Mouse (Mus musculus): ENCODE results near the gene Gm12394. TPM values are rescaled to one million over a fixed set of nuclear protein-coding genes. Genes with fewer than 3 reads are reported as not detected.

The Gm12394 gene
- polyA plus RNA-seq, 1 experiment, result not detected

DNA sequence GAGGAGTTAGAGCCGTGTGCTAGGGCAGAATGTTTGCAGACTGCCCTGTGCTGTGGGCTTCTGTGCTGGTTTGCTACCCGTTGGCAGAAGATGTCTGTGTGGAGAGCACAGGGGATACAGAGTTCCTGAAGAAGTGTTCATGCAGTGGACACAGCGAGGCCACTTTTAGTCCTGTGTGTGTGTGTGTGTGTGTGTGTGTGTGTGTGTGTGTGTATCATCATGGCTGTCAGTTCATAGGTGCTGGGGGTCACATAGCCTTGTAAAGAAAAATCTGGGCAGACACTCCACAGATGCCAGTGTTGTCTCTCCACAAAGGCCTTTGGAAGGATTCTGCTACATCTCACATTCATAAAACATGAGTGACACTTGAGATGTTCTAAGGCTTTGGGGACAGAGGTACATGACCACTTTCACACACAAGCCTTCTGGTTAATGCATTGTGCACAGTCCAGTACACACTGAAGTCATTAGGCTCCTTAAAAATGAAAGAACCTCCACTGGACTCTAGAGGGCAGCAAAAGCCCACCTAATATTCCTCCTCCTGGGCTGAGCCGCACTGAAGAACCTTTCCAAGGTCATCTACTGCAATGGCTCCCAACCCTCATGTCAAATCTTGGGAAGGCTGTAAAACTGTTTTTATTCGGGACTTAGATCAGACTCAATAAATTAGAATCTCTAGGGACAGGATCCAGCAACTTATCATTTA is 20.2 kb upstream of the Gm12394 start:
- H3K79me2 ChIP-seq (ENCODE audit: control insufficient read depth, insufficient read depth), result no peaks in the 10 kb centered on the region
- peaks cover 42% of the 10 kb centered on the region for H3K27me3 ChIP-seq (ENCODE audit: control insufficient read depth, insufficient read depth, insufficient read length)
- TF ChIP-seq POLR2AphosphoS2 (IDR thresholded peaks at IDR 0.05; ENCODE audit: insufficient read length, low read depth) (no peak), E2F4 (IDR thresholded peaks at IDR 0.05; ENCODE audit: insufficient read depth) (no peak), MYOG (IDR thresholded peaks at IDR 0.05; ENCODE audit: control insufficient read depth in 1 of 3, insufficient read depth in 1 of 3, insufficient read length in 2 of 3, low read depth in 2 of 3) (no peak), MAX (IDR thresholded peaks at IDR 0.05; ENCODE audit: low read depth) (no peak), MYOD1 (IDR thresholded peaks at IDR 0.05; ENCODE audit: control insufficient read depth in 1 of 3, insufficient read length in 2 of 3, low read depth in 2 of 3) (no peak), USF1 (IDR thresholded peaks at IDR 0.05; ENCODE audit: low read depth) (no peak), CEBPB (IDR thresholded peaks at IDR 0.05; ENCODE audit: insufficient read depth, poor library complexity, severe bottlenecking) (no peak), POLR2A (IDR thresholded peaks at IDR 0.05; ENCODE audit: insufficient read length, low read depth) (no peak), TCF12 (IDR thresholded peaks at IDR 0.05; ENCODE audit: insufficient read depth, poor library complexity, severe bottlenecking) (no peak), REST (IDR thresholded peaks at IDR 0.05; ENCODE audit: insufficient read depth, insufficient read length) (no peak), TCF3 (IDR thresholded peaks at IDR 0.05; ENCODE audit: insufficient read length, low read depth) (no peak), SRF (IDR thresholded peaks at IDR 0.05; ENCODE audit: control insufficient read depth, insufficient read length, low read depth) (no peak)

DNA sequence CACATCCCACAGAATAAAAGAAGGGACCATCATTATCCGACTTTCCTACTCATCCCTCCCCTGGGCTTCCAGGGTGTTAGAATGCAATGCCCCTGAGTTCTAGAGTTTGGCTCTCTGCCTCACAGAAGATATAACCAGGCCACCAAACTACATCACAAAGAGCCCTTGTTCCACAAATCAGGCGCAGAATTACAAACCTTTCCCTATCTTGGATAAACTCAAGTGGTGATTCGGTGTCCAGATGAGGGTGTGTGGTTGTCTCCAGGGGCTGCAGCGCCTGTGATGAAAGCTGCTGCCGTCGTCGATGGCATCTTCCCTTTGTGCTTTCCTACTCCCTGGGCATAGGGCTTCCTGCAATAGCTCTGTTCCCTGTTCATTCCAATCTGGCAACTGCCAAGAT is 17.6 kb upstream of the Gm12394 start, which contains the start of gene Fam205c:
TSS of gene Fam205c (minus strand) at position 101 of the 400 bp plus-strand sequence.
- Histone ChIP-seq H3ac (ENCODE audit: control insufficient read depth, insufficient read length) (no peak within 1 kb of the TSS), H3K4me3 (no peak within 1 kb of the TSS), H3K36me3 (ENCODE audit: control insufficient read depth, insufficient read depth) (no peaks in the 10 kb centered on the region), H3K4me2 (ENCODE audit: low read depth) (no peak within 1 kb of the TSS), H3K79me2 (ENCODE audit: control insufficient read depth, insufficient read depth) (no peaks in the 10 kb centered on the region), H3K27me3 (ENCODE audit: control insufficient read depth, insufficient read depth, insufficient read length) (peaks cover 61% of the 10 kb centered on the region)
- TF ChIP-seq REST (IDR thresholded peaks at IDR 0.05; ENCODE audit: insufficient read depth, insufficient read length), result no peak
- TF ChIP-seq MYOG (IDR thresholded peaks at IDR 0.05; ENCODE audit: control insufficient read depth in 1 of 3, insufficient read depth in 1 of 3, insufficient read length in 2 of 3, low read depth in 2 of 3), result no peak
- TF ChIP-seq POLR2AphosphoS2 (IDR thresholded peaks at IDR 0.05; ENCODE audit: insufficient read length, low read depth), result no peak
- no peak for TF ChIP-seq TCF3 (IDR thresholded peaks at IDR 0.05; ENCODE audit: insufficient read length, low read depth)
- no peak for TF ChIP-seq MYOD1 (IDR thresholded peaks at IDR 0.05; ENCODE audit: control insufficient read depth in 1 of 3, insufficient read length in 2 of 3, low read depth in 2 of 3)
- TF ChIP-seq POLR2A (IDR thresholded peaks at IDR 0.05; ENCODE audit: insufficient read length, low read depth), result no peak
- TF ChIP-seq CEBPB (IDR thresholded peaks at IDR 0.05; ENCODE audit: insufficient read depth, poor library complexity, severe bottlenecking), result no peak
- no peak for TF ChIP-seq SRF (IDR thresholded peaks at IDR 0.05; ENCODE audit: control insufficient read depth, insufficient read length, low read depth)
- TF ChIP-seq E2F4 (IDR thresholded peaks at IDR 0.05; ENCODE audit: insufficient read depth), result no peak
- TF ChIP-seq TCF12 (IDR thresholded peaks at IDR 0.05; ENCODE audit: insufficient read depth, poor library complexity, severe bottlenecking), result no peak

More for the DNA sequence above, 20.2 kb upstream of the Gm12394 start:
- H3K36me3 ChIP-seq (ENCODE audit: control insufficient read depth, insufficient read depth), result no peaks in the 10 kb centered on the region
- H3ac ChIP-seq (ENCODE audit: control insufficient read depth, insufficient read length), result no peak overlapping the region
- no peak overlapping the region for H3K4me3 ChIP-seq
- no peak overlapping the region for H3K4me2 ChIP-seq (ENCODE audit: low read depth)

DNA sequence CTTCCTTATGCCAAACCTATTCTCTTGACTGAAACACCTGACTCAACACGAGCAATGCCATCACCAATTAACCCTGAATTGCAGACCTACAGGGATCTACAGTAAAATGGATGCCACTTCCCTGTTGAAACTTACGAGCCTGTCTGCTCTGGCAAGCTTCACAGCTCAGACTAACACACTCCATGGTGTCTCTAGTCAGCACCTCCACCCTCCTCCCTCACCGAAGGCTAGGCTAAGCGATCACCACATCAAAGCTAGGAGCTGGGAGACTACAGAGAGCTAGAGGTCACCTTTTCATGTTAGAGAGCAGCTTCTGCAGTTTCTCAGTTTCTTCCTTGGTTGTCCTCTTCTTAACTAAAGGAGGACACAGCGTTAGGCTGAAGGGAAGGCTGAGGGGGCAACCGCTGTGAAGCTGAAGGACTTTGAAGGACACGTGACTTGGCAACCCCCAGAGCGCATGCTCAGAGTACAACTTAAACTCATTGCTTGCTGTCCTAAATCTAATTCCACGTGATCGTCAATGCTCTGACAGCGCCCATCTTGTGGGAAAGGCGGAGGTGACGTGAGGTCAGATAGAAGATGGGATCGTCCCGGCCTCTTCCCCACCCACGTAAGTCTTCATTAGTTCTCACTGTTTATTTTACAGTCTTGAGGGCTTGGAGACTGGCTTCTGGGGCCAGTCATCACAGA is 16.3 kb upstream of the Gm12394 start:
- no peaks in the 10 kb centered on the region for H3K79me2 ChIP-seq (ENCODE audit: control insufficient read depth, insufficient read depth)
- no peak overlapping the region for H3K4me3 ChIP-seq
- H3ac ChIP-seq (ENCODE audit: control insufficient read depth, insufficient read length), result no peak overlapping the region
- no peak overlapping the region for H3K4me2 ChIP-seq (ENCODE audit: low read depth)
- peaks cover 62% of the 10 kb centered on the region for H3K27me3 ChIP-seq (ENCODE audit: control insufficient read depth, insufficient read depth, insufficient read length)
- H3K36me3 ChIP-seq (ENCODE audit: control insufficient read depth, insufficient read depth), result no peaks in the 10 kb centered on the region
- TF ChIP-seq SRF (IDR thresholded peaks at IDR 0.05; ENCODE audit: control insufficient read depth, insufficient read length, low read depth), result no peak
- TF ChIP-seq POLR2A (IDR thresholded peaks at IDR 0.05; ENCODE audit: insufficient read length, low read depth), result no peak
- TF ChIP-seq MAX (IDR thresholded peaks at IDR 0.05; ENCODE audit: low read depth), result no peak
- no peak for TF ChIP-seq TCF12 (IDR thresholded peaks at IDR 0.05; ENCODE audit: insufficient read depth, poor library complexity, severe bottlenecking)
- TF ChIP-seq POLR2AphosphoS2 (IDR thresholded peaks at IDR 0.05; ENCODE audit: insufficient read length, low read depth), result no peak
- TF ChIP-seq USF1 (IDR thresholded peaks at IDR 0.05; ENCODE audit: low read depth), result no peak
- TF ChIP-seq MYOD1 (IDR thresholded peaks at IDR 0.05; ENCODE audit: control insufficient read depth in 1 of 3, insufficient read length in 2 of 3, low read depth in 2 of 3), result no peak

DNA sequence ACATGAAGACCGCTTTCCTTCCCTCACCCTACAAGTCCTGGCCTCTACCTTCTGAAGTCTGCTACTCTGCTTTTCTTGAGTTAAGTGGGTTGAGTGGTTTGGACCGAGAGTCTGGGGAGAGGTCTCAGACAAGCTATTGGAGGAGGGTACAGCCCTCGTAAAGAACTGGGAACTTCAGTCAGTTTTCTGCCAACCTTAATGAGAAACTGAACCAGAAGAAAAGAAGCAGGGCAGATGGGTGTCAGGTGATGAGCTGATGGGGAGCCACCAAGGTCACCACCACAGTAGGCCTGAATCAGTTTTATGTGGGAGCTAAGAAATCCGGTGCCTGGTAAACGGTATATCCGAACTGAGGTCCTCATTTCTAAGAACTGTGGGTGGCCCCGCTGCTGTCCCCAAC is 15.6 kb upstream of the Gm12394 start:
- Histone ChIP-seq H3K79me2 (ENCODE audit: control insufficient read depth, insufficient read depth) (no peaks in the 10 kb centered on the region), H3K36me3 (ENCODE audit: control insufficient read depth, insufficient read depth) (no peaks in the 10 kb centered on the region), H3ac (ENCODE audit: control insufficient read depth, insufficient read length) (no peak overlapping the region), H3K27me3 (ENCODE audit: control insufficient read depth, insufficient read depth, insufficient read length) (peaks cover 62% of the 10 kb centered on the region), H3K4me3 (no peak overlapping the region), H3K4me2 (ENCODE audit: low read depth) (no peak overlapping the region)
- TF ChIP-seq SRF (IDR thresholded peaks at IDR 0.05; ENCODE audit: control insufficient read depth, insufficient read length, low read depth) (no peak), MAX (IDR thresholded peaks at IDR 0.05; ENCODE audit: low read depth) (no peak), CEBPB (IDR thresholded peaks at IDR 0.05; ENCODE audit: insufficient read depth, poor library complexity, severe bottlenecking) (no peak), TCF3 (IDR thresholded peaks at IDR 0.05; ENCODE audit: insufficient read length, low read depth) (no peak)

Measured in myocyte (in vitro differentiated cells).